Comparison of ENCODE assay signal across 27 mouse cellular contexts in the genomic region with DNA sequence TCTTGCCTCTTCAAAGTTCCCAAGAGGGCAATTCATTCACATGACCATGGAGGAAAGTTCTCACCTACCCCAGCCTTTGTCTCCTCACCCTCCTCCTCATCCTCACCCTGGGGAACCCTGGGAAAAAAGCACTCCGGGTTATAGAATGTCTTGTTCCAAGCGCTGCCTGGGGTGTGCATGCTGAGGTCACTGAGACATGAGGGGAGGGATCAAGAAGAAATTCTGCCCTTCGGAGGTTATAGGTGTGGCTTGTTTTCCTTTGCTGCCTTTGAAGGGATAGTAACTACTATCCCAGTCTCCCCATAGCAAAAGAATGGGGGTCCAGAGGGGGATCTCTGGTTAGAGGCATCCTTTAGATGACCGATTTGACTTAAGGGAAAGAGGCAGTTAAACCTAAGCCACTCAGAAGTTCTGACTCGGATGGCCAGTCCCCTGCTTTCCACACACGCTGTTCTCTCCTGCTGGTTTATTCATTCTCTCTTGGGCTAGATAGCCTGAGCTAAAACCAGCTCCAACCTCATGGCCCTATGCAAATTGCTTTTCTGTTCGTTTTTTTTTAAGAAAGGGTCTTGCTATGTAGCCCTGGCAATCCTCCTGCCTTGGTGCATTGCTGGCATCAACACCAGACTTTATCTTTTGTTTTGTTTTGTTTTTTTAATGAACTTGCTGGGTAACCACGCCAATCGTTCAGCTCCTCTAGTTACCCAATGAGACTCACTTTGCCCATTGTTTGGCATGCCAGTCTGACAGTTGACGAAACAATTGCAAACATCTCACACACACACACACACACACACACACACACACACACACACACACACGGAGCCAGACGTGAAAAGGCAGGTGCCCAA.
DNase-seq lines count a peak whose midpoint lies in the region; ATAC-seq and TF ChIP-seq lines count a peak whose summit lies in the region.
"Had no signal": no experiment of that assay in that cellular context is flagged by ENCODE, and none has a peak within 500 bp of the region (broad histone marks: within the 10 kb centered on the region; RNA-seq: fewer than 3 reads in every experiment).

No protein-coding gene starts in this region.

- no peak for TF ChIP-seq CTCF in E14TG2a.4 (conservative IDR thresholded peaks at IDR 0.05; ENCODE audit: low read length)

- no peaks in the 10 kb centered on the region for H3K36me3 ChIP-seq in forebrain, embryonic 14.5 days (ENCODE audit: control insufficient read depth, insufficient read depth, low read length)
- no peaks in the 10 kb centered on the region for H3K36me3 ChIP-seq in forebrain, embryonic 11.5 days (ENCODE audit: control insufficient read depth, insufficient read depth, low read length)
- H3K36me3 ChIP-seq in heart, embryonic 10.5 days: no peaks in the 10 kb centered on the region
- H3K36me3 ChIP-seq in E14TG2a.4 (ENCODE audit: insufficient read depth, low read length) (peaks cover 5% of the 10 kb centered on the region; the same call in 1 of the 2 replicates), ES-E14 (ENCODE audit: control insufficient read depth, insufficient read depth, low read length, poor library complexity, severe bottlenecking) (no peaks in the 10 kb centered on the region; the same call in 1 of the 2 replicates)
- H3K36me3 ChIP-seq: forebrain, embryonic 10.5 days; forebrain, embryonic 15.5 days; G1E; heart, embryonic 12.5 days; heart, embryonic 15.5 days; hindbrain, embryonic 15.5 days had no signal

- H3K9me3 ChIP-seq in forebrain, embryonic 14.5 days (replicated peaks; ENCODE audit: control insufficient read depth, low read length): no peaks in the 10 kb centered on the region
- no peaks in the 10 kb centered on the region for H3K9me3 ChIP-seq in forebrain, embryonic 11.5 days (ENCODE audit: control insufficient read depth, low read length)
- no peaks in the 10 kb centered on the region for H3K9me3 ChIP-seq in heart, embryonic 10.5 days
- H3K9me3 ChIP-seq in E14TG2a.4 (ENCODE audit: low read length) (no peaks in the 10 kb centered on the region), ES-E14 (ENCODE audit: control insufficient read depth, insufficient read depth, low read depth, low read length) (no peaks in the 10 kb centered on the region)
- H3K9me3 ChIP-seq: forebrain, embryonic 10.5 days; forebrain, embryonic 15.5 days; G1E; heart, embryonic 12.5 days; heart, embryonic 15.5 days; hindbrain, embryonic 15.5 days had no signal

- peak; percentile 43 for DNase-seq in forebrain, embryonic 14.5 days (ENCODE audit: low spot score)
- DNase-seq in forebrain, embryonic 11.5 days (ENCODE audit: low spot score): no peak
- no peak for DNase-seq in heart, embryonic 10.5 days (ENCODE audit: low spot score)
- DNase-seq in heart, adult 18-20 months: no peak
- no peak for DNase-seq in ES-E14 (ENCODE audit: low read depth, low spot score)
- DNase-seq in urinary bladder, postnatal 4 days (ENCODE audit: low spot score in 2 of 2): no peak
- DNase-seq in embryo, embryonic 11 days: no peak
- DNase-seq: adrenal gland, adult 2 months; adrenal gland, postnatal 14 days; cerebellum, adult 11-12 months; cerebellum, adult 8-10 months; cerebellum, postnatal 10 days; cerebellum, postnatal 36 days; gastrocnemius, postnatal 14 days; heart, adult 2 months; heart, postnatal 10 days; heart, postnatal 36 days; kidney, adult 8-10 months had no signal

- no peak overlapping the region for H3K27ac ChIP-seq in forebrain, embryonic 14.5 days (ENCODE audit: low read depth, low read length)
- H3K27ac ChIP-seq in forebrain, embryonic 11.5 days (ENCODE audit: low read depth, low read length): no peak overlapping the region
- 0 out of 2 replicates have a peak overlapping the region, but pooled peaks have one; percentile 17 for H3K27ac ChIP-seq in heart, embryonic 10.5 days
- H3K27ac ChIP-seq in ES-E14 (ENCODE audit: insufficient read depth, low read depth, low read length, poor library complexity, severe bottlenecking): peak overlapping the region; percentile 91
- H3K27ac ChIP-seq: forebrain, embryonic 10.5 days; forebrain, embryonic 15.5 days; heart, adult 2 months; heart, embryonic 15.5 days; hindbrain, embryonic 15.5 days had no signal

- no peaks in the 10 kb centered on the region for H3K27me3 ChIP-seq in forebrain, embryonic 14.5 days (replicated peaks; ENCODE audit: control insufficient read depth, insufficient read depth, low read length)
- H3K27me3 ChIP-seq in forebrain, embryonic 11.5 days (ENCODE audit: control insufficient read depth, insufficient read depth, low read length): no peaks in the 10 kb centered on the region
- H3K27me3 ChIP-seq in heart, embryonic 10.5 days (ENCODE audit: insufficient read depth, poor library complexity, severe bottlenecking): no peaks in the 10 kb centered on the region; the same call in 1 of the 2 replicates
- no peaks in the 10 kb centered on the region for H3K27me3 ChIP-seq in E14TG2a.4 (ENCODE audit: insufficient read depth, low read length)
- H3K27me3 ChIP-seq: heart, embryonic 15.5 days; Patski had no signal

- no peaks in the 10 kb centered on the region for H3K4me1 ChIP-seq in forebrain, embryonic 14.5 days (ENCODE audit: control insufficient read depth, insufficient read depth, low read length)
- peaks cover 4% of the 10 kb centered on the region; the same call in 1 of the 2 replicates for H3K4me1 ChIP-seq in forebrain, embryonic 11.5 days (replicated peaks; ENCODE audit: control insufficient read depth, insufficient read depth, low read length)
- peaks cover 55% of the 10 kb centered on the region for H3K4me1 ChIP-seq in heart, embryonic 10.5 days
- H3K4me1 ChIP-seq in E14TG2a.4 (replicated peaks; ENCODE audit: low read depth, low read length) (peaks cover 94% of the 10 kb centered on the region), ES-E14 (ENCODE audit: control insufficient read depth in 2 of 2, insufficient read depth in 2 of 2, low read length in 2 of 2, poor library complexity in 1 of 2) (peaks cover 8 to 39% of the 10 kb centered on the region in 2 experiments)
- H3K4me1 ChIP-seq: forebrain, embryonic 15.5 days had no signal

- no peak overlapping the region for H3K4me3 ChIP-seq in forebrain, embryonic 14.5 days (ENCODE audit: low read depth, low read length)
- H3K4me3 ChIP-seq in forebrain, embryonic 11.5 days (ENCODE audit: low read depth, low read length): no peak overlapping the region
- no peak overlapping the region for H3K4me3 ChIP-seq in heart, embryonic 10.5 days
- H3K4me3 ChIP-seq in E14TG2a.4 (replicated peaks; ENCODE audit: low read length) (peak overlapping the region; percentile 78), ES-E14 (ENCODE audit: insufficient read depth in 1 of 2, low read depth in 1 of 2, low read length in 2 of 2, poor library complexity in 1 of 2, severe bottlenecking in 1 of 2) (peak overlapping the region; percentile 47 to 57)
- H3K4me3 ChIP-seq: forebrain, embryonic 10.5 days; forebrain, embryonic 15.5 days; heart, adult 2 months; heart, embryonic 12.5 days; heart, embryonic 15.5 days; hindbrain, embryonic 15.5 days had no signal

- in situ Hi-C loops in ES-E14 (cut with MboI; ENCODE audit: low sequenced_read_pairs in 2 of 2, unreplicated experiment in 2 of 2): loop anchor here (25.0 kb wide), 1 partner anchor 307 kb away; no protein-coding TSS in a partner anchor

- no peak overlapping the region for H3K9ac ChIP-seq in forebrain, embryonic 14.5 days (ENCODE audit: low read length)
- H3K9ac ChIP-seq in forebrain, embryonic 11.5 days (ENCODE audit: low read length): no peak overlapping the region
- peak overlapping the region; percentile 72 for H3K9ac ChIP-seq in ES-E14 (ENCODE audit: insufficient read depth, low read depth, low read length, poor library complexity, severe bottlenecking)
- H3K9ac ChIP-seq: forebrain, embryonic 15.5 days; heart, embryonic 12.5 days; heart, embryonic 15.5 days; hindbrain, embryonic 15.5 days had no signal

- no peak for ATAC-seq in forebrain, embryonic 14.5 days
- ATAC-seq in forebrain, embryonic 11.5 days (replicated peaks; ENCODE audit: low FRiP score): no peak
- ATAC-seq: forebrain, embryonic 15.5 days; intestine, postnatal 0 days; Patski had no signal

- 20% methylated on average over 12 of the region's 12 CpGs for WGBS in forebrain, embryonic 14.5 days
- WGBS in forebrain, embryonic 11.5 days: 35% methylated on average over 12 of the region's 12 CpGs
- whole genome bisulfite sequencing in heart, embryonic 10.5 days: 40% methylated on average over 12 of the region's 12 CpGs

- H3K4me2 ChIP-seq in forebrain, embryonic 14.5 days (ENCODE audit: low read length): no peak overlapping the region
- H3K4me2 ChIP-seq in forebrain, embryonic 11.5 days (ENCODE audit: low read depth, low read length, severe bottlenecking): no peak overlapping the region
- H3K4me2 ChIP-seq: forebrain, embryonic 15.5 days; heart, embryonic 12.5 days; heart, embryonic 15.5 days; hindbrain, embryonic 15.5 days had no signal

TF ChIP-seq in ES-E14, 5 proteins besides CTCF, POLR2A, EP300 and RAD21:
- TF ChIP-seq MAFK (IDR thresholded peaks at IDR 0.05; ENCODE audit: insufficient read depth, low read depth, low read length): no peak
- TF ChIP-seq ZNF384 (IDR thresholded peaks at IDR 0.05; ENCODE audit: low read depth, low read length): no peak
- no peak for TF ChIP-seq HCFC1 (IDR thresholded peaks at IDR 0.05; ENCODE audit: borderline replicate concordance, insufficient read depth, low read length)
- no peak for TF ChIP-seq ZC3H11A (IDR thresholded peaks at IDR 0.05; ENCODE audit: borderline replicate concordance, low read depth, low read length)
- TF ChIP-seq CHD2 (IDR thresholded peaks at IDR 0.05; ENCODE audit: low read depth, low read length): no peak

Comparison
In these comparisons a context has a peak if more than half of its experiments do, and no peak if none do; other contexts are left out.
1. H3K27ac ChIP-seq: peak in heart, embryonic 10.5 days (single experiment) and ES-E14 (single experiment); none in forebrain, embryonic 14.5 days (single experiment) and forebrain, embryonic 11.5 days (single experiment).
2. H3K4me3 ChIP-seq: peak in E14TG2a.4 (single experiment) and ES-E14 (2 of 2); none in forebrain, embryonic 14.5 days (single experiment), forebrain, embryonic 11.5 days (single experiment) and heart, embryonic 10.5 days (single experiment).